ENCODE assay signal across 8 mouse cellular contexts in the genomic region with DNA sequence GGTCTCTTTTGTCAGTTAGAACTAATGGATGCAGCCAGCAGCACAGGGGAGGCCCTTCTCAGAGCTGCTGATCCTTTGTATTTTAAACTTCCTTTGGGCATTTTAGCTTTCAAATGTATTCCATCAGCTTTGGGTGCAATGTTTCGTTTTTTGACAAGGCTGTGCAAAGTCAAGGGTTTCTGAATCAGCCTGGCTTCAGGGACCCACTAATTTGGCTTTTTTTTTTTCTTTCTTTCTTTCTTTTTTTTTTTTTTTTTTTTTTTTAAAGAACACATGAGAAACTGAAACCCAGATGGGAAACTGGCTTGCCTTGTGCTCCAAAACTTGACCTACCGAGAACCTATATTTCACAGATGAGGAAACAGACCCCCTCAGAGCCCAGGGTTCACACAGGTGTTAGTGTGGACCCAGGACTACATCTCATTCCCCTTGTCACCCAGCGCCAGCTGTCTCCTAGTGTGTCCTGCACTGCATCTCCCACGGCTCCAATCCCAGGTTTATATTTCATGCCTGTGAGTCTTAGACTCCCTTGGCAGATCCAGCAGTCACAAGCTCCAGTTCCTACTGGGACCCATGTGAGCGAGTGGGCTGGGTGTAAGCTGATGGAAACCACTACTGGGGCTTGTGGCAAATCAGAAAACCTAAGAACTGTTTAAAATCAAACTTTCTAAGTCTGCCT. TPM values are rescaled to one million over a fixed set of nuclear protein-coding genes. Genes with fewer than 3 reads are reported as not detected.
DNase-seq lines count a peak whose midpoint lies in the region; ATAC-seq and TF ChIP-seq lines count a peak whose summit lies in the region.

No protein-coding gene starts in this region.

- H3K36me3 ChIP-seq in limb, embryonic 11.5 days (ENCODE audit: control insufficient read depth, insufficient read depth, low read length), result no peaks in the 10 kb centered on the region

- DNase-seq in embryo, embryonic 10 days (ENCODE audit: low spot score), result peak; percentile 45
- no peak for DNase-seq in embryo, embryonic 9.5 days (ENCODE audit: extremely low spot score)
- DNase-seq in 3T3-L1 (ENCODE audit: low read depth, low spot score), result peak; percentile 74
- peak; percentile 79 for DNase-seq in limb, embryonic 11.5 days (ENCODE audit: low spot score)
- no peak for DNase-seq in spleen, postnatal 4 days (ENCODE audit: low spot score in 2 of 2)
- DNase-seq in B cell, adult 2 months, result no peak
- no peak for DNase-seq in thymus, postnatal 36 days

- no peaks in the 10 kb centered on the region for H3K9me3 ChIP-seq in limb, embryonic 11.5 days (ENCODE audit: control insufficient read depth, low read length)

- no peak for TF ChIP-seq CTCF in embryonic fibroblast, embryonic 13.5 days (IDR thresholded peaks at IDR 0.05; ENCODE audit: borderline replicate concordance, insufficient read depth, low read length)

- ATAC-seq in limb, embryonic 11.5 days (ENCODE audit: insufficient number of reproducible peaks, low FRiP score, low TSS enrichment, low read depth), result peak; percentile 94

- H3K4me2 ChIP-seq in limb, embryonic 11.5 days (ENCODE audit: low read depth, severe bottlenecking), result no peak overlapping the region

- 20% methylated on average over 5 of the region's 5 CpGs for WGBS in limb, embryonic 11.5 days

- no peak overlapping the region for H3K9ac ChIP-seq in limb, embryonic 11.5 days (ENCODE audit: low read length)

- peak overlapping the region; percentile 95 for H3K27ac ChIP-seq in embryonic fibroblast, embryonic 13.5 days (ENCODE audit: insufficient read depth, low read length)
- H3K27ac ChIP-seq in limb, embryonic 11.5 days (replicated peaks; ENCODE audit: low read depth, low read length), result peak overlapping the region; percentile 33; the same call in 1 of the 2 replicates

- TF ChIP-seq POLR2A in embryonic fibroblast, embryonic 13.5 days (IDR thresholded peaks at IDR 0.05; ENCODE audit: low read depth, low read length), result peak; percentile 55

- no peaks in the 10 kb centered on the region for H3K27me3 ChIP-seq in limb, embryonic 11.5 days (ENCODE audit: control insufficient read depth, insufficient read depth, low read length)

- peak overlapping the region; percentile 33 for H3K4me3 ChIP-seq in embryonic fibroblast, embryonic 13.5 days (ENCODE audit: insufficient read depth, low read length)
- no peak overlapping the region for H3K4me3 ChIP-seq in limb, embryonic 11.5 days (ENCODE audit: low read depth, low read length)

- H3K4me1 ChIP-seq in embryonic fibroblast, embryonic 13.5 days (ENCODE audit: control insufficient read depth, insufficient read depth, low read length), result peaks cover 5% of the 10 kb centered on the region; the same call in 1 of the 2 replicates
- peaks cover 9% of the 10 kb centered on the region; the same call in 1 of the 2 replicates for H3K4me1 ChIP-seq in limb, embryonic 11.5 days (ENCODE audit: control insufficient read depth, insufficient read depth, low read length)

RNA-seq across cellular contexts. Expression of a gene that starts 26.4 kb away (rescaled TPM):
- 18.2 and 23.8 TPM in 2 replicates for polyA plus RNA-seq in embryonic fibroblast, embryonic 13.5 days (2011; ENCODE audit: insufficient read length, low read depth, missing spikeins)
- polyA plus RNA-seq in limb, embryonic 11.5 days (2014; fragmentation: Nextera tagmentation; extraction: Ambion mirVana), result 16.5 and 17.2 TPM in 2 replicates

Comparison
In these comparisons a context has a peak if more than half of its experiments do, and no peak if none do; other contexts are left out.
1. DNase-seq: peak in embryo, embryonic 10 days (single experiment), 3T3-L1 (single experiment) and limb, embryonic 11.5 days (single experiment); none in embryo, embryonic 9.5 days (single experiment), spleen, postnatal 4 days (0 of 2), B cell, adult 2 months (0 of 2) and thymus, postnatal 36 days (0 of 2).